Mouse (Mus musculus): ENCODE results near the gene Icam2. TPM values are rescaled to one million over a fixed set of nuclear protein-coding genes. Genes with fewer than 3 reads are reported as not detected.

Icam2 gene
- polyA plus RNA-seq, 1 experiment from 2014 or later = 18.6 TPM

DNA sequence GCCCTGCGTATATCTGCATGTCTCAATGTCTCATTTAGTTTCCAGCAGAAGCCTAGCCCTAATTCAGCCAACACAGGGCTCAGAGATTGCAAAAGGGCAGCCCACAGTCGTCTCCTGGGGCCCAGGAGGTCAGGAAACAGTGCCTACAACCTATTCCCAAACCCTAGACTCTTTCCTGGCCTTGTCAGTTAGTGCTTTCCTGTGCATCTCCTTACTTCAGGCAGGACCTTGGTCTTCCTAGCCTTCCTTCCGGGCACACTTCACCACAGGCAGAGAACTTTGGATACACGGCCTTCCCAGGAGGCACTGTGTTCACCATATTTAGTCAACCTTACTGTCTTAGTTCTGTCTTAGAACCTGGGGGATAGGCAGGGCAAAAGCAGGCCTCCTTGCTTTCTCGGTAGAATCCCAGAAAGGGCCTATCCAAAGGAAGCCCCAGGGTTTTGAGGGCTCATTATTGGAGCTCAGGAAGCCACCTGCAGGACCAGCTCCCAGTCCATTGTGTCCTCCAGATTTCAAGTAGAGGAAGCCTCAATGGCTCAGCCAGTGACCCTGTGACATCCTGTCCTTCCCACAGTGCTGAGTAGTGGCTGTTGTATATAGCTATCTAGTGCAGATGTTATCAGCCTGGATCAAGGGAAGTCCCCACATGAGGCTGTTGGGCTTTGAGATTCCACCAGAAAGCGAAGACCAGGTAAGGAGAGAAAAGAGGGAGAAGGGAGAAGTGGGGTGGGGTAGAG lies 4.7 kb downstream of the Icam2 start:
- Histone ChIP-seq H3K27ac (0 out of 2 replicates have a peak overlapping the region, but pooled peaks have one; percentile 23), H3K4me3 (replicated peaks; ENCODE audit: low read length) (no peak overlapping the region)

DNA sequence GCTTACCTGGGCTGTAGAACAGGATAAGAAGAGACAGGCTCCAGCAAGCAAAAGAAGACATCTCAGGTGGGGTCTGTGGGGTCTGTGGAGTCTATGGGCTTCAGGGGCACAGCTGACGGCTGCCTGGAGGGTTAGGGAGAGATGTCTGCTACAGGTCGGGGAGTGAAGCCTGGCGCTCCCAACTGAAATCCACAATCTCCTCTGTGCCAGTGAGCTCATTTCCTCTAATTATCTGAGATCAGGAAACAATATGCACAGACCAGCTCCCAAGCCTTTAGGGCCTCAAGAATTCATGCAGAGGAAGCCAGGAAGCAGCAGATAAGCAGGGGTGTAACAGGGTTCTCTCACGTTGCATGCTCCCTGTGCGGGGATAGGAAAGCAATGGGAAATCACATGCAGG lies 5.5 kb downstream of the Icam2 start:
- no peak overlapping the region for H3K4me3 ChIP-seq (replicated peaks; ENCODE audit: low read length)
- no peaks in the 10 kb centered on the region for H3K27me3 ChIP-seq (ENCODE audit: control insufficient read depth, insufficient read depth, low read length)
- H3K9me3 ChIP-seq (ENCODE audit: control insufficient read depth, low read length) = no peaks in the 10 kb centered on the region
- H3K4me1 ChIP-seq (replicated peaks; ENCODE audit: control insufficient read depth, insufficient read depth, low read length) = no peaks in the 10 kb centered on the region
- H3K4me2 ChIP-seq (replicated peaks) = no peak overlapping the region
- ATAC-seq (ENCODE audit: low FRiP score) (no peak), DNase-seq (ENCODE audit: low spot score) (no peak)
- H3K9ac ChIP-seq = no peak overlapping the region
- H3K36me3 ChIP-seq (replicated peaks; ENCODE audit: control insufficient read depth, insufficient read depth) = no peaks in the 10 kb centered on the region
- WGBS = 86% methylated on average over 5 of the region's 5 CpGs
- no peak overlapping the region for H3K27ac ChIP-seq

More for the DNA sequence above, 4.7 kb downstream of the Icam2 start:
- H3K36me3 ChIP-seq (replicated peaks; ENCODE audit: control insufficient read depth, insufficient read depth) = no peaks in the 10 kb centered on the region
- H3K27me3 ChIP-seq (ENCODE audit: control insufficient read depth, insufficient read depth, low read length) = no peaks in the 10 kb centered on the region
- H3K4me2 ChIP-seq (replicated peaks) = no peak overlapping the region
- DNase-seq (ENCODE audit: low spot score) (no peak), ATAC-seq (ENCODE audit: low FRiP score) (no peak)
- 76% methylated on average over 6 of the region's 6 CpGs for WGBS
- H3K4me1 ChIP-seq (replicated peaks; ENCODE audit: control insufficient read depth, insufficient read depth, low read length) = no peaks in the 10 kb centered on the region
- no peaks in the 10 kb centered on the region for H3K9me3 ChIP-seq (ENCODE audit: control insufficient read depth, low read length)
- no peak overlapping the region for H3K9ac ChIP-seq

DNA sequence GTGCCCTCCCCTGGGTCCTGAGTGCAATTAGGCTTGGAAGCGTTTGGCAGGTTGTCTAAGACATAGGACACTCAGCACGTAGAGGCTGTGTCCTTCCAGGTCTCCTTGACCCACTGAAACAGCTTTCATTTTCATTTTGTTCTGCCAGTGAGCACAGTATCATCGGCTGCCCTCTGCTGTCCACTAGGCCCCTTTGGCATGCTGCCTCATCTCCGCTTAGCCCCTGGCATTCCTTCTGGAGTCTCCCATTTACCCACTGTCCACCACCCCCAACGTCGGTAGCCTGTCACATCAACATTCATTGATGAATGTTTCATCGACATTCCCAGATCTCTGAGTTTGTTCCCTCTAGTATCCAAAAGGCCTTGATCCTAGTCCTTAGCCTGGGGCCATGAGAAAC lies 6.0 kb downstream of the Icam2 start:
- H3K4me2 ChIP-seq (replicated peaks) = no peak overlapping the region
- no peaks in the 10 kb centered on the region for H3K9me3 ChIP-seq (ENCODE audit: control insufficient read depth, low read length)
- H3K27me3 ChIP-seq (ENCODE audit: control insufficient read depth, insufficient read depth, low read length) = no peaks in the 10 kb centered on the region
- H3K4me1 ChIP-seq (replicated peaks; ENCODE audit: control insufficient read depth, insufficient read depth, low read length) = no peaks in the 10 kb centered on the region
- DNase-seq (ENCODE audit: low spot score) (no peak), ATAC-seq (ENCODE audit: low FRiP score) (no peak)
- H3K9ac ChIP-seq = no peak overlapping the region
- WGBS = 87% methylated on average over 7 of the region's 7 CpGs
- no peak overlapping the region for H3K4me3 ChIP-seq (replicated peaks; ENCODE audit: low read length)
- no peaks in the 10 kb centered on the region for H3K36me3 ChIP-seq (replicated peaks; ENCODE audit: control insufficient read depth, insufficient read depth)
- no peak overlapping the region for H3K27ac ChIP-seq

DNA sequence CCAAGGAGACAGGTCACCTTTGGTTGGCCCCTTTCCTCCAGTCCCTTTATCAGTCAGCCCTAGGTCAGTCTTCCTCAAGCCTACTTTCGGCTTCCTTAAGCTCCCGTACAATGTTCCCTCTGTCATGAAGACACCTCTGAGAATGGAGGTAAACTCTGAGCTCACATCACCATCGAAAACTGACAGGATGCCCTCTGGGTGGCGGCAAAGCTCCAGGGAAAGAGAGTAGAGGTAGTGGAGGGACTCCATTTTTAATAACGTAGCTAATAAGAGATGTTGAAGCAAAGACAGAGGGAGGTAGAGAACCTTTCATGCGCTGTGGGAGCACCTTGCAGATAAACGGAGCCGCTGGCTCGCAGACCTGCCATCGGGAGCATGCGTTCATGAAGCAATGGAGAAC lies 6.9 kb downstream of the Icam2 start:
- ATAC-seq (ENCODE audit: low FRiP score) (no peak), DNase-seq (ENCODE audit: low spot score) (no peak)
- Histone ChIP-seq H3K27ac (no peak overlapping the region), H3K36me3 (replicated peaks; ENCODE audit: control insufficient read depth, insufficient read depth) (no peaks in the 10 kb centered on the region), H3K9ac (no peak overlapping the region), H3K27me3 (ENCODE audit: control insufficient read depth, insufficient read depth, low read length) (no peaks in the 10 kb centered on the region), H3K4me2 (replicated peaks) (no peak overlapping the region), H3K9me3 (ENCODE audit: control insufficient read depth, low read length) (no peaks in the 10 kb centered on the region), H3K4me1 (replicated peaks; ENCODE audit: control insufficient read depth, insufficient read depth, low read length) (no peaks in the 10 kb centered on the region), H3K4me3 (replicated peaks; ENCODE audit: low read length) (no peak overlapping the region)
- 83% methylated on average over 11 of the region's 11 CpGs for WGBS

DNA sequence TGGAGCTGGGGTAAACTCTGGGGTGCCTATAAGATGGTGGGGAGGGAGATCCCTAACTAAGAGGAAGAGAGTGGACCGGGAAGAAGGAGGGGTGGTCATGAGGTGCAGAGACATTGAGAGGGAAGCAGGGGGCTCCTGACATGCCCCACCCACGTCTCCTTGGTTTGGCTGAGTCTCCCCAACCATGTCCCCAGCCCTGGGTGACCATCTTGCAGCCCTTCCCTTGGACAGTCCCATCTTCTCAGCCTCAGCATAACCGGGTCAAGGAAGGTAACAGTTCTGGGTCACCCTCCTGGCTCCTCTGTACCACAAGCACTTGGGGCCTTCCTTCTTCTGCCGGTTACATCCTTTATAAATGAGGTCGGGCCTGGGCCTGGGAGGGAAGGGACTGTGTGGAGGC lies 12.9 kb downstream of the Icam2 start:
- no peaks in the 10 kb centered on the region for H3K9me3 ChIP-seq (ENCODE audit: control insufficient read depth, low read length)
- H3K4me1 ChIP-seq (replicated peaks; ENCODE audit: control insufficient read depth, insufficient read depth, low read length) = no peaks in the 10 kb centered on the region
- no peaks in the 10 kb centered on the region for H3K27me3 ChIP-seq (ENCODE audit: control insufficient read depth, insufficient read depth, low read length)
- ATAC-seq (ENCODE audit: low FRiP score) (no peak), DNase-seq (ENCODE audit: low spot score) (no peak)
- no peak overlapping the region for H3K9ac ChIP-seq
- H3K36me3 ChIP-seq (replicated peaks; ENCODE audit: control insufficient read depth, insufficient read depth) = no peaks in the 10 kb centered on the region
- 88% methylated on average over 5 of the region's 5 CpGs for WGBS
- no peak overlapping the region for H3K27ac ChIP-seq
- H3K4me2 ChIP-seq (replicated peaks) = no peak overlapping the region
- H3K4me3 ChIP-seq (replicated peaks; ENCODE audit: low read length) = no peak overlapping the region

DNA sequence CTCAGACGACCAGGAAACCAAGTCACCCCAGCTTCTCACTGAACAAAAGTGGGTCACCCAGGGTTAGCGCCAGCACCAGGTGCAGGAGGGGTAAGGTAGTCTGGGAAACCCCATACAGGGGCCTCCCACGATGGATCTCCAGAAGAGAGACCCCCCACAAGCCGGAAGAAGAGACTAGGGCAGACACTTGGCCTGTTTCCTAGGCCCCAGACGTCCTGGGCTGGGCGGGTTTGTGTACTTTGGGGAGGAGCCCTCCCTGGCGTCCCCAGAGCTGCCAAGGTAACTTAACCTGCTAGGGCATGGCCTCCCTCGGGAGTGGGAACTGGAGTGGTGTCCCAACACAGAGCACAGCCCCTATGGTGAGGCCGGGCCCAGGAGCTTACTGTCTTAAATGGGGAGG lies 13.3 kb downstream of the Icam2 start:
- no peak overlapping the region for H3K4me2 ChIP-seq (replicated peaks)
- no peaks in the 10 kb centered on the region for H3K36me3 ChIP-seq (replicated peaks; ENCODE audit: control insufficient read depth, insufficient read depth)
- H3K27me3 ChIP-seq (ENCODE audit: control insufficient read depth, insufficient read depth, low read length) = no peaks in the 10 kb centered on the region
- H3K27ac ChIP-seq = no peak overlapping the region
- 64% methylated on average over 9 of the region's 9 CpGs for WGBS
- no peak overlapping the region for H3K4me3 ChIP-seq (replicated peaks; ENCODE audit: low read length)
- H3K9ac ChIP-seq = no peak overlapping the region
- no peaks in the 10 kb centered on the region for H3K4me1 ChIP-seq (replicated peaks; ENCODE audit: control insufficient read depth, insufficient read depth, low read length)
- no peak for DNase-seq (ENCODE audit: low spot score)
- ATAC-seq (ENCODE audit: low FRiP score) = no peak
- no peaks in the 10 kb centered on the region for H3K9me3 ChIP-seq (ENCODE audit: control insufficient read depth, low read length)

DNA sequence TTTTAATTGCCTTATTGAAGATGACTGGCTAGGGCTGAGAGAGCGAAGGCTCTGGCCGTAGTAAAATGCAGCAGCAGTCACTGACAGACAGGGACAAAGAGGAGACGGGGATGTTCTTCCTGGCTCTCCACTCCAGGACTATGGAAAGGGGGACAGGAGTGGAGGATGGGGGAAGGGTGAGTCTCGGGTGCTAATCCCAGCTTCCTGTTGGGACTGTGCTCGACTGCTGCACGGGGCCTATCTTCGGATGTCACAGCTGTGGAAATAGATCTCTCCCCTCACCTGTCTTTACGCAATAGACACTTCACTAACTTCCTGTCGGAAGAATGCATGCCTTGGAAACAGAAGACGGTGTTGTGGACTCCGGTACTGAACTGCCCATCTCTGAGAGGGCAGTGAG lies 13.9 kb downstream of the Icam2 start:
- Histone ChIP-seq H3K27me3 (ENCODE audit: control insufficient read depth, insufficient read depth, low read length) (no peaks in the 10 kb centered on the region), H3K4me2 (replicated peaks) (no peak overlapping the region), H3K4me3 (replicated peaks; ENCODE audit: low read length) (no peak overlapping the region), H3K4me1 (replicated peaks; ENCODE audit: control insufficient read depth, insufficient read depth, low read length) (no peaks in the 10 kb centered on the region), H3K27ac (no peak overlapping the region), H3K9ac (no peak overlapping the region), H3K36me3 (replicated peaks; ENCODE audit: control insufficient read depth, insufficient read depth) (no peaks in the 10 kb centered on the region), H3K9me3 (ENCODE audit: control insufficient read depth, low read length) (no peaks in the 10 kb centered on the region)
- ATAC-seq (ENCODE audit: low FRiP score) (no peak), DNase-seq (ENCODE audit: low spot score) (no peak)
- WGBS = 73% methylated on average over 11 of the region's 11 CpGs

DNA sequence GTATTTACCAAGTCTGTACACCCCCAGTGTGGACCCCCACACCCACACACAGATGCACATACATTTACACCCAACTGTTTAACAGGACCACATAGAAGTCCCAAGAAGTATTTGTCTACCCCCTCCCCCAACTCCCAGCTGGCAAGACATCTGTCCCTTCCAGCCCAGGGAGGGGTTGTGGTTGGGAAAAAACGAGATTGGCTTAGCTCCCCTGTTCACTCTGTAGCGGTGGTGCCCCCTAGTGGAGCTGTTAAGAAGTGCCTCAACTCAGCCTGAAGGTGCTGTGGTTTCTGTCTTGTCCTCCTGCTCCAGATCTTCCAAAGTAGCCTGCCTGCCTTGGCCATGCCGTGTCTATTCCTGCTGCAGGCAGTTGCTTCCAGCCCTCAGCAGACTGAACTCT lies 21.6 kb downstream of the Icam2 start:
- no peaks in the 10 kb centered on the region; the same call in 1 of the 2 replicates for H3K4me1 ChIP-seq (replicated peaks; ENCODE audit: control insufficient read depth, insufficient read depth, low read length)
- H3K36me3 ChIP-seq (replicated peaks; ENCODE audit: control insufficient read depth, insufficient read depth) = no peaks in the 10 kb centered on the region
- H3K4me2 ChIP-seq (replicated peaks) = no peak overlapping the region
- no peaks in the 10 kb centered on the region for H3K27me3 ChIP-seq (ENCODE audit: control insufficient read depth, insufficient read depth, low read length)
- H3K9ac ChIP-seq = no peak overlapping the region
- H3K27ac ChIP-seq = no peak overlapping the region
- DNase-seq (ENCODE audit: low spot score) (peak; percentile 56), ATAC-seq (ENCODE audit: low FRiP score) (no peak)
- no peaks in the 10 kb centered on the region for H3K9me3 ChIP-seq (ENCODE audit: control insufficient read depth, low read length)
- 10% methylated on average over 3 of the region's 3 CpGs for WGBS
- H3K4me3 ChIP-seq (replicated peaks; ENCODE audit: low read length) = no peak overlapping the region

DNA sequence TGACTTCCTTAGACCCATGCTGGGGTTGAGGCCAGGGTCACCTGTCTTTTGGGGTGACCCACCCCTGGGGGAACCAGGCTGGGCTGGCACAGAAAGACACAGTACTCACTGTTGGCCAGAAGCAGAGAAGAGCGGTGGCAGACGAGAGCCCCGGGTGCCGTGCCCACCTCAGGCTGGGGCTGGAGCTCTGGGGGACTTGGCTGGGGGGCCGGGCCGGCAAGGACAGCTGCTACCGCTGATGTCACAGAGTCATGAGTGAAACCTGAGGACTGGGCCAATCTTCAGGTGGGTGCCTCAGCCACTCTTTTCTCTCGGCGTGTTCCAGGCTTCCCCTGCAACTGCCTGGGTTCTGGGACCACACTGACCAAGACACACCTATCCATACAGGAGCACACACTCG lies 22.5 kb downstream of the Icam2 start, which contains the start of gene Prr29:
Gene Prr29, plus strand, starts transcription at position 107 of the 400 bp plus-strand sequence.
- WGBS = 56% methylated on average over 10 of the region's 10 CpGs
- Histone ChIP-seq H3K4me2 (replicated peaks) (0 out of 2 replicates have a peak within 1 kb of the TSS, but pooled peaks have one; percentile 5), H3K9ac (no peak within 1 kb of the TSS; the same call in 1 of the 2 replicates), H3K36me3 (replicated peaks; ENCODE audit: control insufficient read depth, insufficient read depth) (no peaks in the 10 kb centered on the region), H3K9me3 (ENCODE audit: control insufficient read depth, low read length) (no peaks in the 10 kb centered on the region), H3K4me1 (replicated peaks; ENCODE audit: control insufficient read depth, insufficient read depth, low read length) (no peaks in the 10 kb centered on the region; the same call in 1 of the 2 replicates), H3K4me3 (replicated peaks; ENCODE audit: low read length) (no peak within 1 kb of the TSS), H3K27ac (no peak within 1 kb of the TSS), H3K27me3 (ENCODE audit: control insufficient read depth, insufficient read depth, low read length) (no peaks in the 10 kb centered on the region)
- DNase-seq (ENCODE audit: low spot score) = no peak
- no peak for ATAC-seq (ENCODE audit: low FRiP score)
